Mouse (Mus musculus) hindbrain, embryonic 15.5 days (tissue): Measurements from ENCODE around the gene Psg21. TPM values are rescaled to one million over a fixed set of nuclear protein-coding genes. Genes with fewer than 3 reads are reported as not detected.
A peak's percentile ranks its signal among the peaks of the same experiment; 100 is the strongest.
"Not testable (repeated sequence)": the region's sequence is repeated elsewhere in the genome, so short reads cannot be mapped to it uniquely, and the experiment has no call there.

Experiments
- ATAC-seq: fragments of 200-750 bp; cut with Nextera tagmentation; 2 replicates; pipeline ENCODE4 v1.8.0; 2017; ENCODE audit warnings: low read depth, moderate number of reproducible peaks, moderate TSS enrichment; ENCODE audit not compliant: low FRiP score
- H3K27ac ChIP-seq: fragments of 300-500 bp; sonication (generic); replicated peaks from 2 replicates; pipeline ENCODE4 v1.5.1; 2015; ENCODE audit warnings: mild to moderate bottlenecking, inconsistent platforms
- H3K27me3 ChIP-seq: fragments of 300-500 bp; sonication (generic); 2 replicates; pipeline ENCODE4 v1.6.1; 2015; ENCODE audit warnings: control low read depth, inconsistent platforms
- H3K36me3 ChIP-seq: fragments of 300-500 bp; sonication (generic); 2 replicates; pipeline ENCODE4 v1.6.1; 2015; ENCODE audit warnings: control low read depth, inconsistent platforms
- H3K4me1 ChIP-seq: fragments of 300-500 bp; sonication (generic); replicated peaks from 2 replicates; pipeline ENCODE4 v1.6.1; 2015; ENCODE audit warnings: control low read depth, inconsistent platforms
- H3K4me2 ChIP-seq: fragments of 300-500 bp; sonication (generic); 2 replicates; pipeline ENCODE4 v1.6.1; 2015; ENCODE audit warnings: moderate library complexity, mild to moderate bottlenecking, inconsistent platforms
- H3K4me3 ChIP-seq: fragments of 300-500 bp; sonication (generic); 2 replicates; pipeline ENCODE4 v1.5.1; 2015; ENCODE audit warnings: mild to moderate bottlenecking, inconsistent platforms
- H3K9ac ChIP-seq: fragments of 300-500 bp; sonication (generic); 2 replicates; pipeline ENCODE4 v1.6.1; 2015; ENCODE audit warnings: inconsistent platforms
- H3K9me3 ChIP-seq: fragments of 300-500 bp; sonication (generic); 2 replicates; pipeline ENCODE4 v1.6.1; 2016; ENCODE audit warnings: control low read depth, inconsistent platforms
- WGBS: fragments of 180-500 bp; shearing (Covaris S2); methylation state at CpG from one replicate; pipeline ENCODE4 v1.1.7; 2015; 5-methylcytosine and 5-hydroxymethylcytosine counted together
- polyA plus RNA-seq: library from polyadenylated mRNA; unstranded; fragments of >200 nt; fragmentation: Nextera tagmentation; extraction: Ambion mirVana; gene quantifications from 2 replicates; pipeline ENCODE4 v1.2.1, GENCODE M21; 2015

Gene Psg21
- polyA plus RNA-seq, result not detected in 2 replicates

DNA sequence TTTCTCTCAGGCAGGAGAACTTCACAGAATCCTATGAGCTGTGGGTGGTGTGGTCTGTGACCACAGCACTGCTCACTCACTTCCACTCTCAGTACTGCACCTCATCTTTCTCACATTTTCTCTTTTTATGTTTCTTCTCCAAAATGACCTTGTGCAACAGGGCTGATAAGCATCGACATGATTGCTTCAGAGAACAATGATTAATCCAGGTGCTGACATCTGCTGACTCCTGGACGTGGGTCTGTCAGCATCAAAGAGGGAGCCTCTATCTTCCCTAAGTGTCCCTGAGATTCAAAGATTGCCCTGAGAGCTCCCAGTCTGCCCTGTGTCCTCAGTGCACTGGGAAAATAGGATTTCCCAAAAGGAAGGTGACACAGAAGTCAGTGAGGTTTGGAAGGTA is at the start of gene Psg21:
Psg21 (minus strand) TSS at position 101 of the 400 bp plus-strand sequence.
- not testable (repeated sequence) for H3K27me3 ChIP-seq, H3K9ac ChIP-seq, H3K36me3 ChIP-seq, H3K9me3 ChIP-seq, H3K4me3 ChIP-seq, H3K4me1 ChIP-seq, H3K27ac ChIP-seq, H3K4me2 ChIP-seq, ATAC-seq
- 55% methylated on average over 1 of the region's 2 CpGs for WGBS

DNA sequence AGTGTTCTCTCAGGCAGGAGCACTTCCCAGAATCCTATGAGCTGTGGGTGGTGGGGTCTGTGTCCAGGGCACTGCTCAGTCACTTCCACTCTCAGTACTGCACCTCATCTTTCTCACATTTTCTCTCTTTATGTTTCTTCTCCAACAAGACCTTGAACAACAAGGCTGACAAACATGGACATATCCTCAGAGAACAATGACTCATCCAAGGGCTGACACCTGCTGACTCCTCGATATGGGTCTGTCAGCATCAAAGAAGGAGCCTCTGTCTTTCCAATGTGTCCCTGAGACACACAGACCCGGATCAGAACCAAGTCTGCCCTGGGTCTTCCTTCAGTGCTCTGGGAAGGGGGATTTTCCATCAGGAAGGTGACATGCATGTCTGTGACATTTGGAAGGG is 29.6 kb upstream of the Psg21 start, which contains the start of gene Psg20:
Psg20 (minus strand) TSS at position 101 of the 400 bp plus-strand sequence.
- Histone ChIP-seq H3K9me3 (no peaks in the 10 kb centered on the region), H3K4me2 (no peak within 1 kb of the TSS), H3K27me3 (no peaks in the 10 kb centered on the region), H3K4me1 (no peaks in the 10 kb centered on the region), H3K4me3 (no peak within 1 kb of the TSS), H3K27ac (no peak within 1 kb of the TSS), H3K36me3 (no peaks in the 10 kb centered on the region), H3K9ac (no peak within 1 kb of the TSS)
- 74% methylated on average over 2 of the region's 2 CpGs for WGBS
- ATAC-seq, result no peak

DNA sequence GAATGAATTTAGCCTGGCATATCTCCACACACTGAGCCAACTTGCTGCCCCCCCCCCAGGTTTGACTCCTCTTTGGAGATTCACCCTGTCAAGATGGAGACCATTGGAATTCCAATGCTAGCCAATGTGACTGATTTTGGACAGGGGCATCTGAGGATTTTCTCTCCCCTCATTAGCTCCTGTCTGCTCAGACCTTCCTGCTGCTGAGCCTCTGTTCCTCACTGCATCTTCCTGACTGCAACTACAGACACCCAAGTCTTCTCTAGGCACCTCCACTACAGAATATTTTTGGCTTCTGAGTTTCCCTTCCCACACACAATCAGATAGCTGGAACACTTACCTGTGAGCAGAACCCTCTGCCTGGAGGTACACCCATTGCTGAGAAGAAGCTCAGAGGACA is 29.1 kb upstream of the Psg21 start:
- Histone ChIP-seq H3K9ac (no peak overlapping the region), H3K9me3 (no peaks in the 10 kb centered on the region), H3K27me3 (no peaks in the 10 kb centered on the region), H3K4me3 (no peak overlapping the region), H3K4me1 (no peaks in the 10 kb centered on the region), H3K4me2 (no peak overlapping the region), H3K27ac (no peak overlapping the region), H3K36me3 (no peaks in the 10 kb centered on the region)
- ATAC-seq, result no peak

GRCm38 (mm10) chr7:18679772-18680171 is 23.2 kb upstream of the Psg21 start:
- no peaks in the 10 kb centered on the region for H3K4me1 ChIP-seq
- H3K4me2 ChIP-seq, result no peak overlapping the region
- no peak overlapping the region for H3K4me3 ChIP-seq
- H3K9ac ChIP-seq, result no peak overlapping the region
- no peaks in the 10 kb centered on the region for H3K36me3 ChIP-seq
- peak; percentile 63; the same call in 1 of the 2 replicates for ATAC-seq
- H3K9me3 ChIP-seq, result no peaks in the 10 kb centered on the region
- no peaks in the 10 kb centered on the region for H3K27me3 ChIP-seq
- no peak overlapping the region for H3K27ac ChIP-seq
- WGBS, result 44% methylated on average over 2 of the region's 2 CpGs

DNA sequence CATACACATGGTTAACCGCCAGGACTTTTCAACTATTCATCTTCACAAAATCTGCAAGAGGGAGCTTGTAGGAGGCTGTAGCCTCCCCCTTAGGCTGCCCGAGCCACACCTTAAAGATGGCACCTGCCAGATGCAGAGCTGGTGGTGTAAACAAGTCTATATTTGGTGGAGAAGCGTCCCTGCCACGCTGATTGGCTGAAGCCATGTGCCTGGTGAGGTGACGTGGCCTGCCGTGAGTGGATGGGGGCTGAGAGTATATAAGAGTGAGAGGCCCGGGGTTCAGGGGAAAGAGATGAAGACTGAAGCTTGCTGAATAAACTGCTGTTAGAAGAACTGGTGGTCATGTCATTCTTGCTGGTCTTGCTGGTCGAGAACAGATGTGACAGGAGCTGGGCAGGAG is 29.6 kb downstream of the Psg21 start:
- not testable (repeated sequence) for H3K9ac ChIP-seq, H3K4me3 ChIP-seq, H3K4me1 ChIP-seq, H3K27ac ChIP-seq, H3K4me2 ChIP-seq, H3K36me3 ChIP-seq, ATAC-seq, H3K27me3 ChIP-seq, H3K9me3 ChIP-seq
- 82% methylated on average over 8 of the region's 8 CpGs for WGBS

DNA sequence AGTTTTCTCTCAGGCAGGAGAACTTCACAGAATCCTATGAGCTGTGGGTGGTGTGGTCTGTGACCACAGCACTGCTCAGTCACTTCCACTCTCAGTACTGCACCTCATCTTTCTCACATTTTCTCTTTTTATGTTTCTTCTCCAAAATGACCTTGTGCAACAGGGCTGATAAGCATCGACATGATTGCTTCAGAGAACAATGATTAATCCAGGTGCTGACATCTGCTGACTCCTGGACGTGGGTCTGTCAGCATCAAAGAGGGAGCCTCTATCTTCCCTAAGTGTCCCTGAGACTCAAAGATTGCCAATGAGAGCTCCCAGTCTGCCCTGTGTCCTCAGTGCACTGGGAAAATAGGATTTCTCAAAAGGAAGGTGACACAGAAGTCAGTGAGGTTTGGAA is 40.1 kb downstream of the Psg21 start, which contains the start of gene Psg23:
Psg23 (minus strand) TSS at position 101 of the 400 bp plus-strand sequence.
- H3K9me3 ChIP-seq, H3K4me3 ChIP-seq, H3K36me3 ChIP-seq, H3K27ac ChIP-seq, H3K4me1 ChIP-seq, H3K4me2 ChIP-seq, H3K27me3 ChIP-seq, ATAC-seq, H3K9ac ChIP-seq: not testable (repeated sequence)
- WGBS, result 70% methylated on average over 1 of the region's 2 CpGs

Other genes starting within 250 kb of the Psg21 start
- gene Psg28, start 224.7 kb downstream of the Psg21 start, polyA plus RNA-seq, result not detected in 2 replicates
- not detected in 2 replicates for gene Psg26, start 172.5 kb downstream of the Psg21 start, polyA plus RNA-seq
- not detected in 2 replicates for gene Psg25, start 124.5 kb downstream of the Psg21 start, polyA plus RNA-seq
- not detected in 2 replicates for gene Psg27, start 89.4 kb downstream of the Psg21 start, polyA plus RNA-seq
- not detected in 2 replicates for gene Psg23, start 40.2 kb downstream of the Psg21 start, polyA plus RNA-seq
- 0.08 TPM in 1 of 2 replicates, not detected in the other for gene Psg20, start 29.5 kb upstream of the Psg21 start, polyA plus RNA-seq
- not detected in 2 replicates for gene Psg22, start 61.4 kb upstream of the Psg21 start, polyA plus RNA-seq
- gene Psg19, start 141.8 kb upstream of the Psg21 start, polyA plus RNA-seq, result not detected in 2 replicates
- 0.06 TPM in 1 of 2 replicates, not detected in the other for gene Psg17, start 164.9 kb upstream of the Psg21 start, polyA plus RNA-seq
- 0.44 and 1.3 TPM in 2 replicates for gene Mill2, start 183.2 kb upstream of the Psg21 start, polyA plus RNA-seq
- gene Pglyrp1, start 214.6 kb upstream of the Psg21 start, polyA plus RNA-seq, result 22.9 and 25.9 TPM in 2 replicates